Mouse (Mus musculus) MEL (cell line): ENCODE measurements around the gene Macrod1. TPM values are rescaled to one million over a fixed set of nuclear protein-coding genes. Genes with fewer than 3 reads are reported as not detected.

ENCODE experiments used
- DNase-seq: peaks from one replicate; pipeline ENCODE4 v3.0.0; 2011; ENCODE audit warnings: low read depth, low spot score
- H3K27ac ChIP-seq: 2 replicates; pipeline ENCODE4 v1.5.1; 2012; ENCODE audit warnings: low read depth, mild to moderate bottlenecking, control low read depth, low read length, moderate library complexity; ENCODE audit not compliant: control insufficient read depth
- H3K27me3 ChIP-seq, 2 experiments: fragments of 150-350 bp in 1 of 2; sonication (generic) in 1 of 2; 2 replicates each; pipeline ENCODE4 v1.6.1; 2012; ENCODE audit warnings: low read length in 2 of 2, mild to moderate bottlenecking in 2 of 2, improper control_type of control experiment in 1 of 2, moderate library complexity in 1 of 2; ENCODE audit not compliant: insufficient read depth in 2 of 2, control insufficient read depth in 1 of 2
- H3K36me3 ChIP-seq, 2 experiments: 2 replicates each; pipeline ENCODE4 v1.6.1; 2012 to 2014; ENCODE audit warnings: low read length in 2 of 2, improper control_type of control experiment in 1 of 2, inconsistent platforms in 1 of 2, mild to moderate bottlenecking in 1 of 2; ENCODE audit not compliant: insufficient read depth in 2 of 2, control insufficient read depth in 1 of 2
- H3K4me1 ChIP-seq, 2 experiments: fragments of 150-350 bp in 1 of 2; sonication (generic) in 1 of 2; 2 replicates each; pipeline ENCODE4 v1.6.1; 2012; ENCODE audit warnings: low read length in 2 of 2, improper control_type of control experiment in 1 of 2, mild to moderate bottlenecking in 1 of 2; ENCODE audit not compliant: insufficient read depth in 2 of 2, control insufficient read depth in 1 of 2
- H3K4me3 ChIP-seq, 2 experiments: fragments of 150-350 bp in 1 of 2; sonication (generic) in 1 of 2; 2 replicates each; pipeline ENCODE4 v1.5.1; 2012; ENCODE audit warnings: low read depth in 2 of 2, low read length in 2 of 2, mild to moderate bottlenecking in 2 of 2, moderate library complexity in 2 of 2, control low read depth in 1 of 2, improper control_type of control experiment in 1 of 2; ENCODE audit not compliant: control insufficient read depth in 1 of 2, insufficient read depth in 1 of 2
- H3K79me2 ChIP-seq: 2 replicates; pipeline ENCODE4 v1.6.1; 2012; ENCODE audit warnings: mild to moderate bottlenecking, low read length, moderate library complexity; ENCODE audit not compliant: control insufficient read depth, poor library complexity, insufficient read depth
- H3K9ac ChIP-seq: 2 replicates; pipeline ENCODE4 v1.6.1; 2012; ENCODE audit warnings: low read depth, mild to moderate bottlenecking, control low read depth, low read length, moderate library complexity; ENCODE audit not compliant: control insufficient read depth, poor library complexity, severe bottlenecking
- H3K9me3 ChIP-seq: fragments of 150-350 bp; sonication (generic); replicated peaks from 2 replicates; pipeline ENCODE4 v1.6.1; 2012; ENCODE audit warnings: mild to moderate bottlenecking, low read length, improper control_type of control experiment, moderate library complexity; ENCODE audit not compliant: insufficient read depth
- CHD2 ChIP-seq: IDR thresholded peaks from 2 replicates; pipeline ENCODE4 v1.6.1; 2011; ENCODE audit warnings: low read length, improper control_type of control experiment
- E2F4 ChIP-seq: IDR thresholded peaks from 2 replicates; pipeline ENCODE4 v1.6.1; 2011; ENCODE audit warnings: low read depth, low read length, improper control_type of control experiment, borderline replicate concordance
- GATA1 ChIP-seq: IDR thresholded peaks from 2 replicates; pipeline ENCODE4 v1.6.1; 2011; ENCODE audit warnings: low read depth, low read length, improper control_type of control experiment
- MAFK ChIP-seq: IDR thresholded peaks from 2 replicates; pipeline ENCODE4 v1.6.1; 2011; ENCODE audit warnings: low read depth, mild to moderate bottlenecking, low read length, improper control_type of control experiment, borderline replicate concordance
- MAX ChIP-seq: IDR thresholded peaks from 2 replicates; pipeline ENCODE4 v1.6.1; 2011; ENCODE audit warnings: low read length, improper control_type of control experiment
- MEF2A ChIP-seq: IDR thresholded peaks from 2 replicates; pipeline ENCODE4 v1.6.1; 2014; ENCODE audit warnings: low read depth, mild to moderate bottlenecking, inconsistent platforms, low read length, improper control_type of control experiment; ENCODE audit not compliant: poor library complexity, insufficient replicate concordance, severe bottlenecking; ENCODE audit errors: extremely low read depth
- MXI1 ChIP-seq: IDR thresholded peaks from 2 replicates; pipeline ENCODE4 v1.6.1; 2011; ENCODE audit warnings: mild to moderate bottlenecking, low read depth, low read length, improper control_type of control experiment
- MYC ChIP-seq: IDR thresholded peaks from 2 replicates; pipeline ENCODE4 v1.6.1; 2011; ENCODE audit warnings: low read depth, mild to moderate bottlenecking, low read length, improper control_type of control experiment, moderate library complexity
- POLR2A ChIP-seq, 2 experiments: IDR thresholded peaks; 2 replicates each; pipeline ENCODE4 v1.6.1; 2011 to 2012; ENCODE audit warnings: low read length in 2 of 2, mild to moderate bottlenecking in 2 of 2, control low read depth in 1 of 2, improper control_type of control experiment in 1 of 2, low read depth in 1 of 2, moderate library complexity in 1 of 2; ENCODE audit not compliant: control insufficient read depth in 1 of 2, insufficient read depth in 1 of 2, poor library complexity in 1 of 2
- POLR2AphosphoS2 ChIP-seq: IDR thresholded peaks from 2 replicates; pipeline ENCODE4 v1.6.1; 2011; ENCODE audit warnings: low read length, improper control_type of control experiment
- RCOR1 ChIP-seq: IDR thresholded peaks from 2 replicates; pipeline ENCODE4 v1.6.1; 2012; ENCODE audit warnings: low read depth, mild to moderate bottlenecking, inconsistent platforms, low read length, improper control_type of control experiment
- SIN3A ChIP-seq: IDR thresholded peaks from 2 replicates; pipeline ENCODE4 v1.6.1; 2012; ENCODE audit warnings: low read length, improper control_type of control experiment, inconsistent platforms
- TAL1 ChIP-seq: IDR thresholded peaks from 2 replicates; pipeline ENCODE4 v1.6.1; 2012; ENCODE audit warnings: mild to moderate bottlenecking, inconsistent platforms, low read length, moderate library complexity, mixed read lengths
- TCF12 ChIP-seq: IDR thresholded peaks from 2 replicates; pipeline ENCODE4 v1.6.1; 2014; ENCODE audit warnings: low read depth, mild to moderate bottlenecking, inconsistent platforms, low read length, improper control_type of control experiment, moderate library complexity
- UBTF ChIP-seq: IDR thresholded peaks from 2 replicates; pipeline ENCODE4 v1.6.1; 2012; ENCODE audit warnings: low read depth, mild to moderate bottlenecking, inconsistent platforms, low read length, improper control_type of control experiment, moderate library complexity, borderline replicate concordance; ENCODE audit not compliant: insufficient read depth
- ZC3H11A ChIP-seq: IDR thresholded peaks from 2 replicates; pipeline ENCODE4 v1.6.1; 2012; ENCODE audit warnings: low read depth, mild to moderate bottlenecking, inconsistent platforms, low read length, improper control_type of control experiment
- ZKSCAN1 ChIP-seq: IDR thresholded peaks from 2 replicates; pipeline ENCODE4 v1.6.1; 2012; ENCODE audit warnings: low read depth, mild to moderate bottlenecking, inconsistent platforms, low read length, improper control_type of control experiment, moderate library complexity
- ZMIZ1 ChIP-seq: IDR thresholded peaks from 2 replicates; pipeline ENCODE4 v1.6.1; 2012; ENCODE audit warnings: low read depth, mild to moderate bottlenecking, inconsistent platforms, low read length, improper control_type of control experiment, moderate library complexity
- ZNF384 ChIP-seq: IDR thresholded peaks from 2 replicates; pipeline ENCODE4 v1.6.1; 2012; ENCODE audit warnings: low read depth, mild to moderate bottlenecking, inconsistent platforms, low read length, improper control_type of control experiment
- polyA plus RNA-seq, 2 experiments: library from polyadenylated mRNA; stranded (reverse) in 1 of 2; unstranded in 1 of 2; fragments of >175 nt in 1 of 2; fragments of >200 nt in 1 of 2; gene quantifications; 2 replicates each; pipeline versions ENCODE4 v1.2.1 to v1.2.4; 2012; ENCODE audit warnings: low replicate concordance in 2 of 2, low read depth in 1 of 2; ENCODE audit not compliant: insufficient read length in 2 of 2, insufficient read depth in 1 of 2, missing spikeins in 1 of 2
- total RNA-seq: library from RNA; depleted of rRNA; stranded (reverse); fragments of 300-350 nt; gene quantifications from 2 replicates; pipeline ENCODE4 v1.2.3, GENCODE M21; 2012

The Macrod1 gene
- total and polyA plus RNA-seq, 3 experiments: 4.5 to 15.7 TPM; not detected in 1

GRCm38 (mm10) chr19:7146376-7146775 is 89.8 kb downstream of the Macrod1 start:
- H3K79me2 ChIP-seq: no peaks in the 10 kb centered on the region

GRCm38 (mm10) chr19:7148096-7148495 is 91.5 kb downstream of the Macrod1 start:
- no peak overlapping the region for H3K9ac ChIP-seq
- H3K9me3 ChIP-seq: no peaks in the 10 kb centered on the region
- no peak overlapping the region for H3K4me3 ChIP-seq
- no peak overlapping the region for H3K27ac ChIP-seq
- H3K4me1 ChIP-seq: peaks cover 0 to 10% of the 10 kb centered on the region in 2 experiments; a peak in 1 of 4 replicates
- DNase-seq: no peak
- no peaks in the 10 kb centered on the region for H3K27me3 ChIP-seq
- no peaks in the 10 kb centered on the region for H3K79me2 ChIP-seq
- no peak for TF ChIP-seq POLR2A (IDR thresholded peaks at IDR 0.05; ENCODE audit: control insufficient read depth in 1 of 2, insufficient read depth in 1 of 2, low read depth in 1 of 2, low read length in 2 of 2, poor library complexity in 1 of 2)
- no peak for TF ChIP-seq MEF2A
- TF ChIP-seq MAX: no peak
- no peak for TF ChIP-seq MXI1
- no peak for TF ChIP-seq POLR2AphosphoS2
- no peak for TF ChIP-seq E2F4
- no peak for TF ChIP-seq ZKSCAN1
- no peak for TF ChIP-seq ZC3H11A
- TF ChIP-seq UBTF: no peak
- TF ChIP-seq MYC: no peak
- TF ChIP-seq MAFK: no peak
- no peak for TF ChIP-seq TCF12
- 0 out of 4 replicates have a peak, but pooled peaks cover 0 to 3% of the 10 kb centered on the region in 2 experiments for H3K36me3 ChIP-seq

More at GRCm38 (mm10) chr19:7146376-7146775, 89.8 kb downstream of the Macrod1 start:
- TF ChIP-seq ZC3H11A: no peak
- TF ChIP-seq UBTF: no peak
- no peak for TF ChIP-seq RCOR1
- no peak for TF ChIP-seq CHD2
- TF ChIP-seq ZMIZ1: no peak
- no peak for TF ChIP-seq MAFK
- no peak for TF ChIP-seq TAL1
- TF ChIP-seq ZNF384: no peak
- no peak for TF ChIP-seq GATA1
- no peak for TF ChIP-seq SIN3A
- Histone ChIP-seq H3K27me3 (no peaks in the 10 kb centered on the region), H3K27ac (no peak overlapping the region), H3K4me1 (peaks cover 0 to 10% of the 10 kb centered on the region in 2 experiments; a peak in 1 of 4 replicates), H3K9me3 (no peaks in the 10 kb centered on the region), H3K4me3 (no peak overlapping the region), H3K36me3 (0 out of 4 replicates have a peak, but pooled peaks cover 0 to 3% of the 10 kb centered on the region in 2 experiments), H3K9ac (no peak overlapping the region)
- DNase-seq: no peak
